Mouse (Mus musculus): Measurements from ENCODE around the gene Stambpl1.

DNA sequence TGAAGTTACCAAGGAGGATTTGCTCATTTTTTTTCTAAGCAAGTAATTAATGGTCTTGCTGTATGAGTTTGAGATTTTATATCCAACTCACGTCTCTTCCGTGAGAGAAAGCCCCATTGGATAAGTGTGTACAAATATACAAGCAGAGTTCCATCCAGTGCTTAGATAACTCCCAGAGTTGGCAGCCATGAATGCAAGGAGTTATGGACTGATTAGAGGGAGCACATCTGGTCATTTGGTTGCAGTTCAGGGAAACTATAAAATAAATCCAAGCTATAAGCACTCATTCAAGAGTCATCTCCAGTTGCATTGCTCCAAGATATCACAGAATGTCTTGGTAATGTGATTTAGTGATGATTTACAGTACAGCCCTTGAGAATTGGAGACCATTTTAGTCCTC lies 64.9 kb downstream of the Stambpl1 start:
- TF ChIP-seq CTCF (IDR thresholded peaks at IDR 0.05; ENCODE audit: low read depth, low read length) = no peak
- no peak for TF ChIP-seq EP300 (IDR thresholded peaks at IDR 0.05; ENCODE audit: insufficient read depth, low read depth, low read length)
